Mouse (Mus musculus): ENCODE measurements at regions not wholly inside any gene's neighbourhood (a gene's known extent, or its start where the extent isn't known, plus 50 kb on each side); places are given as distances from the start of the nearest gene placed in this dataset.

DNA sequence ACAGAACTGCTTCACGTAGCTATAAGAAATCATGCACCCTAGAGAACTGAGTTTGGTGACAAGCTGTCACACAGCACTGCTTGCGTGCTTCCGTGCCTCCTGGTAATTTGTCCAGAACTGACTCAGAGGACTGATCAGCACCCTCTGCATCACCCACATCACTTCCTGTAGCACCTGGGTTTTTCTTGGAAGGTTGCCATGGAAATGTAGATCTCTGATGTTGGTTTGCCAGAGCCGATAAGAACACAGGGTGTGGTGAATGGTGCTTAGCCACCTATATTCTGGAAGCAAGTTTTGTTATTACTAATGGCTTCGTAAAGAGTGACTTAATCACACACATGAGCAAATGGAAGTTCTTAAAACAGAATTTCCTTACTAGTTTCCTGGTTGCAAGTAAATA, 188.2 kb upstream of the Sema3a start:
- Histone ChIP-seq H3K4me2 (ENCODE audit: low read depth, low read length) (no peak overlapping the region), H3K9ac (ENCODE audit: low read depth, low read length) (no peak overlapping the region)
- 0 out of 2 replicates have a peak, but pooled peaks have one; percentile 41 for ATAC-seq (ENCODE audit: low read depth)

DNA sequence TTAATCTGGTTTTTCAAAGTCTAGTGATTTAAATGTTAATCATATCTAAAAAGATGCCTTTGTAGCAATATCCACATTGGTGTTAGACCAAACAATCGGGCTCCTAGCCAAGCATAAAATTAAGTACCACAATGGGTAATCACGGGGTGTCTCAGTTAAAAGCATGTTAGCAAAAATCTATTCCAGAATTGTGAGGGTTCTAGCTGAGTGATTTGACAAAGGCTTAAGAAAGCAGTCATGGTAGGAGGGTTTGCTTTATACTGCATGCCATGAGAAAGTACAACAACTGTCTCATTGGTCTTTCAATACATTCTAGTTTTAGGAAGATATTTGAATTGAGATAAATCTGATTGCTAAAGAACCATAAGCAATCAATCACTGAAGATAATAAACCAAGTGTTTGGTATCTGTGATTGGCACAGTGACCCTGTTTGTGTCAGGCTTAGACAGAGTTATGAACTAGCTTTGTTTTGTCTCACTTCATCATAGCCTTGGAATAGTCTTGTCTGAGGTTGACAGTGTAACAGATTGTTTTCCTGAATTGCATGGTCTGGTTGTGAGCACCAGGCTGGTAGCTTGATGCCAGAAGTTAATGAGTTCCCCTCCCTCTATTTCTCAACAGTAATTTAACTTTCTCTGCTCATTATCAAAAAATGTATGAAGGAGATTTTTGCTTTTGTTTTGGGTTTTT, 186.9 kb upstream of the Sema3a start:
- ATAC-seq (ENCODE audit: low read depth) (no peak), DNase-seq (ENCODE audit: low spot score) (peak; percentile 8)
- H3K27me3 ChIP-seq (replicated peaks; ENCODE audit: control insufficient read depth, insufficient read depth, low read length): no peaks in the 10 kb centered on the region
- no peak overlapping the region for H3K27ac ChIP-seq (replicated peaks; ENCODE audit: low read depth, low read length)
- no peaks in the 10 kb centered on the region for H3K36me3 ChIP-seq (ENCODE audit: control insufficient read depth, insufficient read depth, low read length)
- H3K9ac ChIP-seq (ENCODE audit: low read depth, low read length): no peak overlapping the region
- H3K4me2 ChIP-seq (ENCODE audit: low read depth, low read length): no peak overlapping the region
- H3K4me3 ChIP-seq (ENCODE audit: low read depth, low read length): no peak overlapping the region
- no peaks in the 10 kb centered on the region for H3K9me3 ChIP-seq (ENCODE audit: control insufficient read depth, low read length)
- no peaks in the 10 kb centered on the region for H3K4me1 ChIP-seq (ENCODE audit: control insufficient read depth, insufficient read depth, low read length)
- WGBS: 80% methylated on average over 2 of the region's 2 CpGs

More for the DNA sequence above, 188.2 kb upstream of the Sema3a start:
- H3K4me3 ChIP-seq (ENCODE audit: low read depth, low read length): no peak overlapping the region
- H3K36me3 ChIP-seq (ENCODE audit: control insufficient read depth, insufficient read depth, low read length): no peaks in the 10 kb centered on the region
- H3K27ac ChIP-seq (replicated peaks; ENCODE audit: low read depth, low read length): no peak overlapping the region
- no peaks in the 10 kb centered on the region for H3K27me3 ChIP-seq (replicated peaks; ENCODE audit: control insufficient read depth, insufficient read depth, low read length)
- peak; percentile 13 for DNase-seq (ENCODE audit: low spot score)
- H3K9me3 ChIP-seq (ENCODE audit: control insufficient read depth, low read length): no peaks in the 10 kb centered on the region
- H3K4me1 ChIP-seq (ENCODE audit: control insufficient read depth, insufficient read depth, low read length): no peaks in the 10 kb centered on the region
- WGBS: 65% methylated on average over 5 of the region's 5 CpGs

DNA sequence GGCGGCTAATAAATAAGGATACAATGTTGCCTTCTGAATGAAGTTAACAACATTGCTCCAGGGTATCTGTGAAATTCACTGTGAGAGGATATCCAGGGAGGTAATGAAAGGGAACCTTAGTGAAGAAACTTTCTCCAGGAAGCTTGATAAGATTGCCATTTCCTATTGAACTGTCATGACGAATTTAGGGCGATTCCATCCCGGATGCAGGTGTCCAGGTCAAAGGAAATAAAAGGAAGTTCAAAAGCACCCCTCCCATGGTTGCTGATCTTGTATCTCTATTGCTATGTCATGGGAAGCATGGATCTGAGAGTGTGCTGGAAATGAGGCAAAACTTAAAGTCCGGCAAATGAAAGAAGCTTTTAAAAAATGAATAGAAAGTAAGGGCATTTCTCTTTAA, 180.7 kb upstream of the Sema3a start:
- H3K36me3 ChIP-seq (ENCODE audit: control insufficient read depth, insufficient read depth, low read length): no peaks in the 10 kb centered on the region

DNA sequence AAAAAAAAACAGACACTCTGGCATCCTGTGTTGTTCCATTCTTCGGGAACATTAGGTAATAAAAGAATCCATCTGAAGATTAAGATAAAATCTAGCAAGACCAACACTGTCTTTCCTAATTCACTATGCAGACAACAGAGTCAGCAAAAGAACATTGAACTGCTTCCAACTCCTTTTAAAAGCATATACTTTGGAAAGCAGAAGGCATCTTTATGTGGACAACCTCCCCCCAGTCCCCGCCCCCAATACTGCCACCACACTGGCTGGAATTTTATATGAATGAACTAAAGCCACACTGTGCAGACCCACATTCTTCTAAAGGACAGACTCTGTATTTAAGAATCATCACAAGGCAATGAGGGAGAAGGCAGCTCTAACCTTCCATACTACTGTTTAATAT, 176.7 kb upstream of the Sema3a start:
- no peak overlapping the region for H3K9ac ChIP-seq (ENCODE audit: low read depth, low read length)
- peaks cover 16% of the 10 kb centered on the region; the same call in 1 of the 2 replicates for H3K4me1 ChIP-seq (ENCODE audit: control insufficient read depth, insufficient read depth, low read length)
- no peak overlapping the region for H3K4me3 ChIP-seq (ENCODE audit: low read depth, low read length)
- DNase-seq (ENCODE audit: low spot score): peak; percentile 68
- ATAC-seq (ENCODE audit: low read depth): no peak
- H3K4me2 ChIP-seq (ENCODE audit: low read depth, low read length): no peak overlapping the region
- no peaks in the 10 kb centered on the region for H3K27me3 ChIP-seq (replicated peaks; ENCODE audit: control insufficient read depth, insufficient read depth, low read length)
- H3K9me3 ChIP-seq (ENCODE audit: control insufficient read depth, low read length): no peaks in the 10 kb centered on the region
- WGBS: 50% methylated on average over 2 of the region's 2 CpGs
- no peaks in the 10 kb centered on the region for H3K36me3 ChIP-seq (ENCODE audit: control insufficient read depth, insufficient read depth, low read length)
- no peak overlapping the region for H3K27ac ChIP-seq (replicated peaks; ENCODE audit: low read depth, low read length)

More for the DNA sequence above, 180.7 kb upstream of the Sema3a start:
- no peaks in the 10 kb centered on the region for H3K27me3 ChIP-seq (replicated peaks; ENCODE audit: control insufficient read depth, insufficient read depth, low read length)
- no peak for ATAC-seq (ENCODE audit: low read depth)
- WGBS: 44% methylated on average over 5 of the region's 5 CpGs
- H3K4me1 ChIP-seq (ENCODE audit: control insufficient read depth, insufficient read depth, low read length): peaks cover 16% of the 10 kb centered on the region; the same call in 1 of the 2 replicates
- H3K9me3 ChIP-seq (ENCODE audit: control insufficient read depth, low read length): no peaks in the 10 kb centered on the region
- H3K4me3 ChIP-seq (ENCODE audit: low read depth, low read length): no peak overlapping the region
- no peak overlapping the region for H3K4me2 ChIP-seq (ENCODE audit: low read depth, low read length)
- no peak overlapping the region for H3K9ac ChIP-seq (ENCODE audit: low read depth, low read length)
- no peak for DNase-seq (ENCODE audit: low spot score)
- H3K27ac ChIP-seq (replicated peaks; ENCODE audit: low read depth, low read length): no peak overlapping the region

DNA sequence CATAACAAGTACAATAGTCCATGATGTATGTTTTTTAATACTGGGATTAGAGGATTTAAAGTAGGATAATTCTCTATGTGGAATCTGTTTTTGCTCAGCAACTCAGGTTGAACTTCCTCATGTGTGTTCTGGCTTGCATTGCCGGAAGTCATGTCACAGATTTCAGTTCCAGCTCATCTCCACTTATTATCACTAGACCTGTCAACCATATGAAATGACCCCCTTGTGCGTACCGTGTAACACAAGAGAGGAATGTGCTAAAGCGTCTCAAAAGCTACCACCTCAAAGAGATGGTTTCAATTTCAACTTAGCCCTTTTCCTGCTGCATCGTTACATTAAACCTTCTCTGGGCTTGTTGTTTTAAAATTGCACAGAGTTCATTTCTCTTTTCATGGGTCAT, 154.2 kb upstream of the Sema3a start:
- 0 out of 2 replicates have a peak overlapping the region, but pooled peaks have one; percentile 10 for H3K4me2 ChIP-seq (ENCODE audit: low read depth, low read length)

DNA sequence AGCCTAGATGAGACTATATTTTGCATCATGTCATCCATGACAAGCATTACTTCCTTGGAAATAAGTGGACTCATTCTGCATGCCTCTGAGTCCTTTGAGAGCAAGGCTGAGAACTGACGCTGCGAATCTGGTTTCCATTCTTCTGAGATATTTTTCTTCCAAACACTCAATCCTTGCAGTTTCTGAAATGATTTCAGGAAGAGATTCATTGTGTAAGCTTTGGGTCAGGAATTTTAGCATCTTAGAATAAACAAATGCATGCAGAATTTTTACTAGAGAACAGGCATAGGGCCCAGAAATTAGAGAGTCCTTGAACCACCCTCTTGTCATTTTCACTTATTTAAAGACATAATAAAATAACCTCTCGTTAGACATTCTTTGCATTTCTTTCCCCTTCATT, 151.5 kb upstream of the Sema3a start:
- Histone ChIP-seq H3K9ac (ENCODE audit: low read depth, low read length) (no peak overlapping the region), H3K4me2 (ENCODE audit: low read depth, low read length) (no peak overlapping the region), H3K36me3 (ENCODE audit: control insufficient read depth, insufficient read depth, low read length) (no peaks in the 10 kb centered on the region), H3K27me3 (replicated peaks; ENCODE audit: control insufficient read depth, insufficient read depth, low read length) (no peaks in the 10 kb centered on the region), H3K4me1 (ENCODE audit: control insufficient read depth, insufficient read depth, low read length) (peaks cover 4% of the 10 kb centered on the region; the same call in 1 of the 2 replicates), H3K27ac (replicated peaks; ENCODE audit: low read depth, low read length) (no peak overlapping the region), H3K9me3 (ENCODE audit: control insufficient read depth, low read length) (no peaks in the 10 kb centered on the region), H3K4me3 (ENCODE audit: low read depth, low read length) (no peak overlapping the region)
- DNase-seq (ENCODE audit: low spot score): peak; percentile 56
- ATAC-seq (ENCODE audit: low read depth): no peak
- 38% methylated on average over 3 of the region's 3 CpGs for WGBS

More for the DNA sequence above, 154.2 kb upstream of the Sema3a start:
- Histone ChIP-seq H3K9me3 (ENCODE audit: control insufficient read depth, low read length) (no peaks in the 10 kb centered on the region), H3K36me3 (ENCODE audit: control insufficient read depth, insufficient read depth, low read length) (no peaks in the 10 kb centered on the region), H3K9ac (ENCODE audit: low read depth, low read length) (no peak overlapping the region), H3K4me1 (ENCODE audit: control insufficient read depth, insufficient read depth, low read length) (peaks cover 4% of the 10 kb centered on the region; the same call in 1 of the 2 replicates), H3K27ac (replicated peaks; ENCODE audit: low read depth, low read length) (no peak overlapping the region), H3K27me3 (replicated peaks; ENCODE audit: control insufficient read depth, insufficient read depth, low read length) (no peaks in the 10 kb centered on the region), H3K4me3 (ENCODE audit: low read depth, low read length) (no peak overlapping the region)
- WGBS: 29% methylated on average over 5 of the region's 5 CpGs
- ATAC-seq (ENCODE audit: low read depth) (no peak), DNase-seq (ENCODE audit: low spot score) (peak; percentile 56)

DNA sequence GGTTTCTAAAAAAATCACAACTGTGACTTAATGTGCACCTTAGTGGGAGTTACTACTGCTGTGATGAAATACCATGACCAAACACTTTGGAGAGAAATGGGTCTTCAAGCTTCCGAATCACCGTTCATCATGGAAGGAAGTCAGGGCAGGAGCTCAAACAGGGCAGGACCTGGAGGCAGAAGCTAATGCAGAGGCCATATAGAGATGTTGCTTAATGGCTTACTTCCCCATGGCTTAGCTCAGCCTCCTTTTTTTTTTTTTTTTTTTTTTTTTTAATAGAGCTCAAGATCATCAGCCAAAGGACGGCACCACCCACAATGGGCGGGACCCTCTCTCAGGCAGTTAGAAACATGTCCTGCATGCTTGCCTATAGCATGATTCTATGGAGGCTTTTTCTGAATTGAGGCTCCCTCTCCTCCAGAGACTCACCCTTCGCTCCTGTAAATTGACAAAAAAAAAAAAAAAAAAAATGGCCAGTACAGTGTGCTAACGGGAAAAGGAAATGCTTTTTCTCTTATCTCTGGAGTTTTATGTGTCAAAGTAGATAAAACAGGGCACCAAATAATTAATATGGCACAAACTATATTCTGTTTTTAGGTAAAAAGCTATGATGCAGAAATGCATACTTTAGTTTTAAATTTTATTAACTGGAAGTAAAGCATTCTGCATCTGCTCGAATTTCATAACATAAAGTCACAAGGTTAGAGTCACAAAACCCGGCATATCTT, 149.0 kb upstream of the Sema3a start:
- Histone ChIP-seq H3K4me2 (ENCODE audit: low read depth, low read length) (no peak overlapping the region), H3K36me3 (ENCODE audit: control insufficient read depth, insufficient read depth, low read length) (no peaks in the 10 kb centered on the region), H3K9ac (ENCODE audit: low read depth, low read length) (no peak overlapping the region), H3K27ac (replicated peaks; ENCODE audit: low read depth, low read length) (no peak overlapping the region), H3K27me3 (replicated peaks; ENCODE audit: control insufficient read depth, insufficient read depth, low read length) (no peaks in the 10 kb centered on the region), H3K9me3 (ENCODE audit: control insufficient read depth, low read length) (no peaks in the 10 kb centered on the region), H3K4me1 (ENCODE audit: control insufficient read depth, insufficient read depth, low read length) (peaks cover 1% of the 10 kb centered on the region; the same call in 1 of the 2 replicates), H3K4me3 (ENCODE audit: low read depth, low read length) (no peak overlapping the region)
- DNase-seq (ENCODE audit: low spot score) (no peak), ATAC-seq (ENCODE audit: low read depth) (no peak)
- 79% methylated on average over 8 of the region's 8 CpGs for WGBS

DNA sequence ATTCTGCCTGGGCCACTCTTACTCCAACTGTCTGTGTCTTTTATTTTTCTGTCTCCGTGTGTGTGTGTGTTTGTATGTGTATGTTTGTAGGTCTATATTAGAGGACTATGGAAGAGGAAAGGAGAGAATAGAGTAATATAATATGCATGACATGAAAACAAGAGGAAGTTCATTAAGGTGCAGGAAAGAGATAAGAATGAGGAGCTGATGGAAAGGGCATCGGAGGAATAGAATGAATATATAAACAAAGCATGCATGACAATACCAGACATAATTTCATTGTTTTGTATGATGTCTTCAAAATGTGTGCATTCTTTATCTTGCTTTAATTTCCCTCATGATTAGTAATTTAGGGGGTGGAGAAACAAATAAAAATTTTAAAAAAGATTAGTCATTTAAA, 147.3 kb upstream of the Sema3a start:
- ATAC-seq (ENCODE audit: low read depth) (no peak), DNase-seq (ENCODE audit: low spot score) (no peak)
- Histone ChIP-seq H3K36me3 (ENCODE audit: control insufficient read depth, insufficient read depth, low read length) (no peaks in the 10 kb centered on the region), H3K4me3 (ENCODE audit: low read depth, low read length) (no peak overlapping the region), H3K27ac (replicated peaks; ENCODE audit: low read depth, low read length) (no peak overlapping the region), H3K9ac (ENCODE audit: low read depth, low read length) (no peak overlapping the region), H3K4me1 (ENCODE audit: control insufficient read depth, insufficient read depth, low read length) (no peaks in the 10 kb centered on the region; the same call in 1 of the 2 replicates), H3K4me2 (ENCODE audit: low read depth, low read length) (no peak overlapping the region), H3K27me3 (replicated peaks; ENCODE audit: control insufficient read depth, insufficient read depth, low read length) (no peaks in the 10 kb centered on the region), H3K9me3 (ENCODE audit: control insufficient read depth, low read length) (no peaks in the 10 kb centered on the region)
- WGBS: 69% methylated on average over 2 of the region's 2 CpGs

Measured in embryonic facial prominence, embryonic 14.5 days (tissue).